Mouse (Mus musculus) MEL (cell line): ENCODE measurements at regions not wholly inside any gene's neighbourhood (a gene's known extent, or its start where the extent isn't known, plus 50 kb on each side); places are given as distances from the start of the nearest gene placed in this dataset.

Experiments used
- DNase-seq: peaks from one replicate; pipeline ENCODE4 v3.0.0; 2011; ENCODE audit warnings: low read depth, low spot score
- H3K27ac ChIP-seq: 2 replicates; pipeline ENCODE4 v1.5.1; 2012; ENCODE audit warnings: low read depth, mild to moderate bottlenecking, control low read depth, low read length, moderate library complexity; ENCODE audit not compliant: control insufficient read depth
- H3K27me3 ChIP-seq, 2 experiments: fragments of 150-350 bp in 1 of 2; sonication (generic) in 1 of 2; 2 replicates each; pipeline ENCODE4 v1.6.1; 2012; ENCODE audit warnings: low read length in 2 of 2, mild to moderate bottlenecking in 2 of 2, improper control_type of control experiment in 1 of 2, moderate library complexity in 1 of 2; ENCODE audit not compliant: insufficient read depth in 2 of 2, control insufficient read depth in 1 of 2
- H3K36me3 ChIP-seq, 2 experiments: 2 replicates each; pipeline ENCODE4 v1.6.1; 2012 to 2014; ENCODE audit warnings: low read length in 2 of 2, improper control_type of control experiment in 1 of 2, inconsistent platforms in 1 of 2, mild to moderate bottlenecking in 1 of 2; ENCODE audit not compliant: insufficient read depth in 2 of 2, control insufficient read depth in 1 of 2
- H3K4me1 ChIP-seq, 2 experiments: fragments of 150-350 bp in 1 of 2; sonication (generic) in 1 of 2; 2 replicates each; pipeline ENCODE4 v1.6.1; 2012; ENCODE audit warnings: low read length in 2 of 2, improper control_type of control experiment in 1 of 2, mild to moderate bottlenecking in 1 of 2; ENCODE audit not compliant: insufficient read depth in 2 of 2, control insufficient read depth in 1 of 2
- H3K4me3 ChIP-seq, 2 experiments: fragments of 150-350 bp in 1 of 2; sonication (generic) in 1 of 2; 2 replicates each; pipeline ENCODE4 v1.5.1; 2012; ENCODE audit warnings: low read depth in 2 of 2, low read length in 2 of 2, mild to moderate bottlenecking in 2 of 2, moderate library complexity in 2 of 2, control low read depth in 1 of 2, improper control_type of control experiment in 1 of 2; ENCODE audit not compliant: control insufficient read depth in 1 of 2, insufficient read depth in 1 of 2
- H3K79me2 ChIP-seq: 2 replicates; pipeline ENCODE4 v1.6.1; 2012; ENCODE audit warnings: mild to moderate bottlenecking, low read length, moderate library complexity; ENCODE audit not compliant: control insufficient read depth, poor library complexity, insufficient read depth
- H3K9ac ChIP-seq: 2 replicates; pipeline ENCODE4 v1.6.1; 2012; ENCODE audit warnings: low read depth, mild to moderate bottlenecking, control low read depth, low read length, moderate library complexity; ENCODE audit not compliant: control insufficient read depth, poor library complexity, severe bottlenecking
- H3K9me3 ChIP-seq: fragments of 150-350 bp; sonication (generic); replicated peaks from 2 replicates; pipeline ENCODE4 v1.6.1; 2012; ENCODE audit warnings: mild to moderate bottlenecking, low read length, improper control_type of control experiment, moderate library complexity; ENCODE audit not compliant: insufficient read depth
- BHLHE40 ChIP-seq: IDR thresholded peaks from 2 replicates; pipeline ENCODE4 v1.6.1; 2012; ENCODE audit warnings: low read depth, mild to moderate bottlenecking, inconsistent platforms, low read length, improper control_type of control experiment, borderline replicate concordance
- E2F4 ChIP-seq: IDR thresholded peaks from 2 replicates; pipeline ENCODE4 v1.6.1; 2011; ENCODE audit warnings: low read depth, low read length, improper control_type of control experiment, borderline replicate concordance
- EP300 ChIP-seq, 2 experiments: IDR thresholded peaks; 2 replicates each; pipeline ENCODE4 v1.6.1; 2011; ENCODE audit warnings: improper control_type of control experiment in 2 of 2, low read length in 2 of 2, low read depth in 1 of 2, mild to moderate bottlenecking in 1 of 2
- HCFC1 ChIP-seq: IDR thresholded peaks from 2 replicates; pipeline ENCODE4 v1.6.1; 2012; ENCODE audit warnings: low read depth, mild to moderate bottlenecking, inconsistent platforms, low read length, improper control_type of control experiment, moderate library complexity
- JUND ChIP-seq: IDR thresholded peaks from 2 replicates; pipeline ENCODE4 v1.6.1; 2011; ENCODE audit warnings: low read depth, mild to moderate bottlenecking, improper control_type of control experiment, low read length
- MAFK ChIP-seq: IDR thresholded peaks from 2 replicates; pipeline ENCODE4 v1.6.1; 2011; ENCODE audit warnings: low read depth, mild to moderate bottlenecking, low read length, improper control_type of control experiment, borderline replicate concordance
- MAX ChIP-seq: IDR thresholded peaks from 2 replicates; pipeline ENCODE4 v1.6.1; 2011; ENCODE audit warnings: low read length, improper control_type of control experiment
- MEF2A ChIP-seq: IDR thresholded peaks from 2 replicates; pipeline ENCODE4 v1.6.1; 2014; ENCODE audit warnings: low read depth, mild to moderate bottlenecking, inconsistent platforms, low read length, improper control_type of control experiment; ENCODE audit not compliant: poor library complexity, insufficient replicate concordance, severe bottlenecking; ENCODE audit errors: extremely low read depth
- MYB ChIP-seq: IDR thresholded peaks from 2 replicates; pipeline ENCODE4 v1.6.1; 2011; ENCODE audit warnings: mild to moderate bottlenecking, low read depth, low read length, improper control_type of control experiment
- MYC ChIP-seq: IDR thresholded peaks from 2 replicates; pipeline ENCODE4 v1.6.1; 2011; ENCODE audit warnings: low read depth, mild to moderate bottlenecking, low read length, improper control_type of control experiment, moderate library complexity
- NELFE ChIP-seq: IDR thresholded peaks from 2 replicates; pipeline ENCODE4 v1.6.1; 2011; ENCODE audit warnings: low read depth, low read length, improper control_type of control experiment
- NRF1 ChIP-seq: IDR thresholded peaks from 2 replicates; pipeline ENCODE4 v1.6.1; 2014; ENCODE audit warnings: low read depth, mild to moderate bottlenecking, inconsistent platforms, low read length, improper control_type of control experiment, moderate library complexity; ENCODE audit not compliant: poor library complexity, insufficient read depth, severe bottlenecking
- POLR2AphosphoS5 ChIP-seq: IDR thresholded peaks from 2 replicates; pipeline ENCODE4 v1.6.1; 2012; ENCODE audit warnings: low read depth, borderline replicate concordance, mild to moderate bottlenecking, inconsistent platforms, low read length, moderate library complexity, mixed read lengths
- RAD21 ChIP-seq: IDR thresholded peaks from 2 replicates; pipeline ENCODE4 v1.6.1; 2011; ENCODE audit warnings: mild to moderate bottlenecking, low read depth, low read length, improper control_type of control experiment
- RCOR1 ChIP-seq: IDR thresholded peaks from 2 replicates; pipeline ENCODE4 v1.6.1; 2012; ENCODE audit warnings: low read depth, mild to moderate bottlenecking, inconsistent platforms, low read length, improper control_type of control experiment
- SIN3A ChIP-seq: IDR thresholded peaks from 2 replicates; pipeline ENCODE4 v1.6.1; 2012; ENCODE audit warnings: low read length, improper control_type of control experiment, inconsistent platforms
- TAL1 ChIP-seq: IDR thresholded peaks from 2 replicates; pipeline ENCODE4 v1.6.1; 2012; ENCODE audit warnings: mild to moderate bottlenecking, inconsistent platforms, low read length, moderate library complexity, mixed read lengths
- TBP ChIP-seq: IDR thresholded peaks from 2 replicates; pipeline ENCODE4 v1.8.0; 2011; ENCODE audit warnings: low read depth, low read length, improper control_type of control experiment
- UBTF ChIP-seq: IDR thresholded peaks from 2 replicates; pipeline ENCODE4 v1.6.1; 2012; ENCODE audit warnings: low read depth, mild to moderate bottlenecking, inconsistent platforms, low read length, improper control_type of control experiment, moderate library complexity, borderline replicate concordance; ENCODE audit not compliant: insufficient read depth
- USF2 ChIP-seq, 2 experiments: IDR thresholded peaks; 2 replicates each; pipeline ENCODE4 v1.6.1; 2011 to 2012; ENCODE audit warnings: improper control_type of control experiment in 2 of 2, low read length in 2 of 2, borderline replicate concordance in 1 of 2, inconsistent platforms in 1 of 2, low read depth in 1 of 2, mild to moderate bottlenecking in 1 of 2; ENCODE audit not compliant: insufficient read depth in 1 of 2
- ZC3H11A ChIP-seq: IDR thresholded peaks from 2 replicates; pipeline ENCODE4 v1.6.1; 2012; ENCODE audit warnings: low read depth, mild to moderate bottlenecking, inconsistent platforms, low read length, improper control_type of control experiment
- ZKSCAN1 ChIP-seq: IDR thresholded peaks from 2 replicates; pipeline ENCODE4 v1.6.1; 2012; ENCODE audit warnings: low read depth, mild to moderate bottlenecking, inconsistent platforms, low read length, improper control_type of control experiment, moderate library complexity
- ZMIZ1 ChIP-seq: IDR thresholded peaks from 2 replicates; pipeline ENCODE4 v1.6.1; 2012; ENCODE audit warnings: low read depth, mild to moderate bottlenecking, inconsistent platforms, low read length, improper control_type of control experiment, moderate library complexity

GRCm38 (mm10) chr1:61378240-61378639, 260.4 kb upstream of the Pard3b start:
- H3K9ac ChIP-seq = no peak overlapping the region

DNA sequence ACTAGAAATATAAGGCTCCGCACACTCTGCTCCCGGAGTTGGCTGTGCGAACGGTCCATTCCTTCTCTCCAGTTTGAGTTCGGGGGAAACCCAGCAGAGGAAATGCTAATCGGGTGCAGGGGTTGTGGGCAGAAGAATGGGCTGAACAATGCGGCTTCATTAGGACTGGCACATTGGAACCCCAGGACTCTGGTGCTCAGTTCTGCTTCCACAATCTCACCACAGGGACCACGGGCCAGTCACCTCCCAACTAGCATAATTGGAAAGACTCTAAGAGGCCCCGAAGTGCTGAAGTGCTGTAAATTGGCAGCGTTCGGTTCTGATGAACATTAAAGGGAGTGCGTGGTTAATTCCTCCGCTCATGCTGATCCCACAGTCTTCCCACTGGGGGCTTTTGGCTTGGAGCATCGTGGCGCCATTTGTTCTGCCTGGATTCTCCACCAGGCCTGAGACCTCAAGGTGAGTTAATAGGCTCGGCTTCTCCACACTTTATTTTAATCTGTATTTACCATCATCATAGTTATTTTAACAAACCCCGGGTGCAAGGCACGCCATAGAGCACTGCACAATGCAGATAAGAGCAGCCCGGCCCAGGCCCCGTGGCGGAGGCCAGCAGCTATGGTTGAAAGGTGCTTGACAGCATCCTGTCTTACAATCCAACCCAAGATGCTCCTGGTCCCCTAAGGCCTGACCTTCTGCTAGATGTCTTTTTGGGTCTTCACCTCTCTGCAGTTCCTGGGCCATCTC, 258.7 kb upstream of the Pard3b start:
- H3K27ac ChIP-seq = no peak overlapping the region
- no peaks in the 10 kb centered on the region for H3K36me3 ChIP-seq
- H3K4me1 ChIP-seq = no peaks in the 10 kb centered on the region
- H3K9ac ChIP-seq = no peak overlapping the region
- no peak for DNase-seq
- TF ChIP-seq MYC = no peak
- no peak for TF ChIP-seq UBTF
- TF ChIP-seq HCFC1 = no peak
- no peak for TF ChIP-seq RCOR1
- TF ChIP-seq JUND = no peak
- TF ChIP-seq USF2 (IDR thresholded peaks at IDR 0.05; ENCODE audit: borderline replicate concordance in 1 of 2, insufficient read depth in 1 of 2, low read depth in 1 of 2, low read length in 2 of 2) = no peak
- no peaks in the 10 kb centered on the region for H3K79me2 ChIP-seq
- no peaks in the 10 kb centered on the region for H3K27me3 ChIP-seq
- no peaks in the 10 kb centered on the region for H3K9me3 ChIP-seq
- no peak overlapping the region for H3K4me3 ChIP-seq

More at GRCm38 (mm10) chr1:61378240-61378639, 260.4 kb upstream of the Pard3b start:
- TF ChIP-seq MAX (no peak), USF2 (IDR thresholded peaks at IDR 0.05; ENCODE audit: borderline replicate concordance in 1 of 2, insufficient read depth in 1 of 2, low read depth in 1 of 2, low read length in 2 of 2) (no peak), E2F4 (no peak), MAFK (no peak), RAD21 (no peak), ZMIZ1 (no peak), HCFC1 (no peak), ZKSCAN1 (no peak)
- Histone ChIP-seq H3K79me2 (no peaks in the 10 kb centered on the region), H3K4me3 (no peak overlapping the region), H3K36me3 (no peaks in the 10 kb centered on the region), H3K27me3 (no peaks in the 10 kb centered on the region), H3K9me3 (no peaks in the 10 kb centered on the region), H3K27ac (no peak overlapping the region), H3K4me1 (no peaks in the 10 kb centered on the region)
- no peak for DNase-seq

DNA sequence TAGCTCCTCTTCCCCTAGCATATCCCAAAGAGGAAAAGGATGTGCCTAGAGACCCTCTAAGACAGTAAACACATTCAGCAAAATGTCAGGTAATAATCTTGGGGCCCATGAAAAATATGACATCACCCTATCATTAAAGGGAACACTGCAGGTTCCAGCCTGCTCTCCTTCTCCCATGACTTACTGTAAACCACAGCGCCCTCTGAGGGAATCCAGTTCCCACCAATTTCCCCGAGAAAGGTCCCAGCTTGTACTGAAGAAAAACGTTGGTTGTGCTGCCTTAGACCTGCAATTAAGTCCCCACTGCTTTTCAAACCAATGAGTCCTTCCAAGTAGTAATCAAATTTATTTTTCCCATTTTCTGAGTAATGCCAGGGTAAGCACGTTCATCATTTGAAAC, 251.0 kb upstream of the Pard3b start:
- Histone ChIP-seq H3K79me2 (no peaks in the 10 kb centered on the region), H3K27ac (no peak overlapping the region), H3K4me3 (no peak overlapping the region), H3K36me3 (no peaks in the 10 kb centered on the region), H3K27me3 (no peaks in the 10 kb centered on the region), H3K4me1 (no peaks in the 10 kb centered on the region), H3K9me3 (no peaks in the 10 kb centered on the region), H3K9ac (no peak overlapping the region)
- no peak for DNase-seq
- TF ChIP-seq UBTF = no peak
- TF ChIP-seq MYB = no peak
- no peak for TF ChIP-seq RCOR1
- TF ChIP-seq EP300 (IDR thresholded peaks at IDR 0.05; ENCODE audit: low read depth in 1 of 2, low read length in 2 of 2) = no peak
- TF ChIP-seq POLR2AphosphoS5 = no peak
- TF ChIP-seq NELFE = no peak
- TF ChIP-seq MAX = no peak
- no peak for TF ChIP-seq TAL1
- no peak for TF ChIP-seq NRF1
- TF ChIP-seq MEF2A = no peak
- no peak for TF ChIP-seq ZC3H11A
- no peak for TF ChIP-seq BHLHE40
- no peak for TF ChIP-seq TBP
- TF ChIP-seq SIN3A = no peak
- TF ChIP-seq MYC = no peak
